Mouse (Mus musculus) thymus, postnatal 0 days (tissue): ENCODE results near the gene AC153137.1. TPM values are rescaled to one million over a fixed set of nuclear protein-coding genes. Genes with fewer than 3 reads are reported as not detected.

Experiments
- polyA plus RNA-seq: library from polyadenylated mRNA; unstranded; fragments of >200 nt; fragmentation: Nextera tagmentation; extraction: Ambion mirVana; gene quantifications from 2 replicates; pipeline ENCODE4 v1.2.1, GENCODE M21; 2015

The AC153137.1 gene
- polyA plus RNA-seq, 1 experiment from 2014 or later, result not detected

Other genes with a start within 250 kb of the AC153137.1 start
- gene Phf3, start 104.0 kb downstream of the AC153137.1 start, polyA plus RNA-seq, result 34.0 and 38.2 TPM in 2 replicates
- gene Lgsn, start 198.4 kb upstream of the AC153137.1 start, polyA plus RNA-seq, result not detected in 2 replicates
- gene 4931428L18Rik, start 244.7 kb upstream of the AC153137.1 start, polyA plus RNA-seq, result not detected in 2 replicates
- gene Pih1d3, start 244.9 kb upstream of the AC153137.1 start, polyA plus RNA-seq, result not detected in 2 replicates